Mouse (Mus musculus): ENCODE measurements around the gene Fgfr2. TPM values are rescaled to one million over a fixed set of nuclear protein-coding genes. Genes with fewer than 3 reads are reported as not detected.
"Not testable (repeated sequence)": the region's sequence is repeated elsewhere in the genome, so short reads cannot be mapped to it uniquely, and the experiment has no call there.

Gene Fgfr2
- polyA plus RNA-seq, 1 experiment from 2014 or later, result 11.2 TPM

DNA sequence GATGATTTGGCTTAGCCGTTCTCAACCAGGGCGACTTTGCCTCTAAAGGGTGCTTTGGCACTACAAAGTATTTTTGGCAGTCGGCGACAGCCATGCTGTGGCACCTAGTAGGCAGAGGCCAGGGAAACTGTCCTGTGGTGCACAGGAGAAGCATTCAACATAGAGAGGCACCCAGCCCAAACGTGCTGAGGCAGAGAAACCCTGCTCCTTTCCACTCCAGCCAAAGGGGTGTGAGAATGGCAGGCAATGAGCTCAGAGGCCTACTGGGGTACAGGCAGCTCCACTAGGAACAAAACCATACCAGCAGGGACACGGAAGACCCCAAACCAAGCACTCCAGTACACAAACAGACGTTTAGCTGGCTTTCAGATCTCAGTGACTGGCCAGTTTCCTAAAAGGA, 2583.0 kb downstream of the Fgfr2 start:
- ATAC-seq (no peak), DNase-seq (no peak)
- 89% methylated on average over 7 of the region's 7 CpGs for WGBS (ENCODE audit: insufficient replicate concordance)
- Histone ChIP-seq H3K36me3 (replicated peaks; ENCODE audit: insufficient read depth, low read length) (peaks cover 79% of the 10 kb centered on the region), H3K27ac (ENCODE audit: low read depth) (no peak overlapping the region), H3K9me3 (ENCODE audit: low read length) (no peaks in the 10 kb centered on the region), H3K4me1 (ENCODE audit: insufficient read depth) (no peaks in the 10 kb centered on the region), H3K4me2 (ENCODE audit: low read depth, low read length) (no peak overlapping the region), H3K9ac (replicated peaks) (no peak overlapping the region), H3K4me3 (ENCODE audit: low read depth, low read length) (no peak overlapping the region), H3K27me3 (ENCODE audit: insufficient read depth, low read length) (no peaks in the 10 kb centered on the region)
- TF ChIP-seq CTCF (IDR thresholded peaks at IDR 0.05; ENCODE audit: low read depth), result no peak

DNA sequence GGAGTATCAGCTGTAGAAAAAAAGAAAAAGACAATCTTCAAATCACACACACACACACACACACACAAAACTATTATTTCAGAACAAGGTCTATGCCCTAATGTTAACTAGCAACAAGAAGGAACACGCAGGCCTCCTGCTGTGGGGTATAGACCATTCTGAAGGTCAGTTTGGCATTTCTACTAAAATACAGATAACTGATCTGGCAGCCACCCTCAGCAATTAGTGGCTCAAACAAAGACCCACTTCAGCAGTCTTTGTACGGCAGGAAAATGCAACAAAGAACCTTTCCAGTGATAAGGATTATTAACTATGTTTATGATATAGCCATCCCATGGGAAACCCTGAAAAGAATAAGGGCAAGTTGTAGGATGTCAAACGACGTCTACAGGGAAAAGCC, 2586.1 kb downstream of the Fgfr2 start:
- no peaks in the 10 kb centered on the region for H3K4me1 ChIP-seq (ENCODE audit: insufficient read depth)
- no peak overlapping the region for H3K4me3 ChIP-seq (ENCODE audit: low read depth, low read length)
- no peak overlapping the region for H3K27ac ChIP-seq (ENCODE audit: low read depth)
- 88% methylated on average over 4 of the region's 4 CpGs for WGBS (ENCODE audit: insufficient replicate concordance)
- H3K4me2 ChIP-seq (ENCODE audit: low read depth, low read length), result no peak overlapping the region
- H3K9ac ChIP-seq (replicated peaks), result no peak overlapping the region
- H3K9me3 ChIP-seq (ENCODE audit: low read length), result no peaks in the 10 kb centered on the region
- no peak for DNase-seq
- TF ChIP-seq EP300 (IDR thresholded peaks at IDR 0.05; ENCODE audit: low read depth), result no peak
- TF ChIP-seq CTCF (IDR thresholded peaks at IDR 0.05; ENCODE audit: low read depth), result no peak
- no peak for ATAC-seq
- H3K27me3 ChIP-seq (ENCODE audit: insufficient read depth, low read length), result no peaks in the 10 kb centered on the region
- peaks cover 68% of the 10 kb centered on the region for H3K36me3 ChIP-seq (replicated peaks; ENCODE audit: insufficient read depth, low read length)

DNA sequence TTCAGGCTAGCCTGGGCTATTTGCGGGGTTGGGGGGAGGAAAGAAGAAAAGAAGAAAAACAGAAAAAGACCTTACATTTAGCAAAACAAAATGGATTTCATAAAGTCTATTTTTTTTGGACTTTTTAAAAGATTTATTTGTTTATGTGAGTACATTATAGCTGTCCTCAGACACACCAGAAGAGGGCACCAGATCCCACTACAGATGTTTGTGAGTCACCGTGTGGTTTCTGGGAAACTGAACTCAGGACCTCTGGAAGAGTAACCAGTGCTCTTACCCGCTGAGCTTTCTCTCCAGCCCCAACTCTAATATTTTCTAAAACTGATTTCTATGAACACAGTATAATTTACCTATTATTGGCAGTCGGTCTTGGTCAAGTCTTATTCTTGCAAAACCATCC, 2588.0 kb downstream of the Fgfr2 start:
- TF ChIP-seq EP300 (IDR thresholded peaks at IDR 0.05; ENCODE audit: low read depth) (no peak), CTCF (IDR thresholded peaks at IDR 0.05; ENCODE audit: low read depth) (peak; percentile 15; the same call in 1 of the 2 replicates)
- Histone ChIP-seq H3K27me3 (ENCODE audit: insufficient read depth, low read length) (no peaks in the 10 kb centered on the region), H3K36me3 (replicated peaks; ENCODE audit: insufficient read depth, low read length) (peaks cover 64% of the 10 kb centered on the region), H3K4me1 (ENCODE audit: insufficient read depth) (no peaks in the 10 kb centered on the region), H3K9ac (replicated peaks) (no peak overlapping the region), H3K4me2 (ENCODE audit: low read depth, low read length) (no peak overlapping the region), H3K9me3 (ENCODE audit: low read length) (no peaks in the 10 kb centered on the region), H3K27ac (ENCODE audit: low read depth) (no peak overlapping the region), H3K4me3 (ENCODE audit: low read depth, low read length) (no peak overlapping the region)
- WGBS (ENCODE audit: insufficient replicate concordance), result 80% methylated on average over 4 of the region's 4 CpGs
- ATAC-seq (no peak), DNase-seq (no peak)

DNA sequence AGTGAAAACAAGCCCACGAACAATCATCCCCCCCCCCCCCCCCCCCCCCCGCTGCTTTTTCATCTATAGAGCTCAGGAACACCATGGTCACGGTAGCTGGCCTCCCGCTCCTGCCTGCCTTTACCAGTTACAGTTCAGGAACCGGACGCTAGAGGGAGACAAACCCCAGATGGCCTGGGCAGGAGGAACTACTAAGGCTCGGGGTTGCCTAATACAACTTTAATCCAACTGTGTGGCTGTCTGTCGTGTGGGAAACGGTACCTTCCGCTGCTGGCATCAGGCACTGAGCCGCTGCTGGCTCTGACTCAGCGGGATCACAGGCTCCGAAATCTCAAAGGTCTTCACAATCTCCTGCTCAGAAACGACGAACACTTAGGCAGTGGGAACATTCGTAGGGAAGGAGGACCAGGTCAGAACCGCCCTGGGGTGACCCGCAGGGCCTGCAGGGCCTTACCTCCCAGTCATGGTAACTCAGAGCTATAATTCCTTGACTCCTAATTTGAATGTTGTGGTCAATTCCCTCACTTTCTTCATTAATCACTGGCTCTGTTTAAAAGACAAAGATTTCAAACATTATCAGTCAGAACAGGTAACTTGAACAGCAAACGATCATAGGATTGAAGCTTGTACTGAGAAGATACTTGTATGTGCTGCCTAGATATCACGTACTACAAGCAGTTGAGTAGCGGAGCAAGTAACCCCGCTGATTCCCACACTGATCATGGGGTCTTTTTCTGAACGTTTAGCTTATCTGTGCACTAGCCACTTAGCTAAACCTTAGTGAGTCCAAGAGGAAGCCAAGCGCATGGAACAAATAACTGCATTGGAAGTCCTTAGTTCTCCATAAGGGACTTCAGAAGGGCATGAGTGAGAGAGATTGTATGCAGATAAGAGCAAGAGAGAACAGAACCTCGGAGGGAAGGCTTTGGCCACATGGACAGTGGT, 2589.6 kb downstream of the Fgfr2 start:
- H3K36me3 ChIP-seq (replicated peaks; ENCODE audit: insufficient read depth, low read length), result peaks cover 48% of the 10 kb centered on the region
- TF ChIP-seq EP300 (IDR thresholded peaks at IDR 0.05; ENCODE audit: low read depth) (no peak), CTCF (IDR thresholded peaks at IDR 0.05; ENCODE audit: low read depth) (peak; percentile 96)

DNA sequence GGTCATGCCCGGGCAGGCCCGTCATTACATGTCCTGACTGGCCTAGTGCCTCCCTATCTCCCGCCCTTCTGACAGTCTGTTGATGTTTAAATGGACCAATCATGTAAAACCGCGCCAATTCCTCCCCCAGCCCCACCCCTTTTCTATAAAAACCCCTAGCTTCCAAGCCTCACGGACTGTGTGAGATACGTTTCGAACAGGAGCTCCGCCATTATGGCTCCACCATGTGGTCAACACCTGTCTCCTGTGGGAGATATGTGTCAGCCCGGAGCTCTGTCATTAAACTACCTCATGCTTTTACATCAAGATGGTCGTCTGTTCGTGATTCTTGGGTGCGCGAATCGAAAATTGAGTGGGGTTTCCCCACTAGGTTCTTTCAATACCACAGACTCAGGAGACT, 2592.0 kb downstream of the Fgfr2 start:
- H3K4me3 ChIP-seq (ENCODE audit: low read depth, low read length); H3K27me3 ChIP-seq (ENCODE audit: insufficient read depth, low read length); H3K4me2 ChIP-seq (ENCODE audit: low read depth, low read length); H3K4me1 ChIP-seq (ENCODE audit: insufficient read depth); DNase-seq; H3K9me3 ChIP-seq (ENCODE audit: low read length); H3K9ac ChIP-seq (replicated peaks); ATAC-seq; H3K27ac ChIP-seq (ENCODE audit: low read depth): not testable (repeated sequence)
- H3K36me3 ChIP-seq (replicated peaks; ENCODE audit: insufficient read depth, low read length), result peaks cover 25% of the 10 kb centered on the region
- 97% methylated on average over 12 of the region's 15 CpGs for WGBS (ENCODE audit: insufficient replicate concordance)

More for the DNA sequence above, 2589.6 kb downstream of the Fgfr2 start:
- Histone ChIP-seq H3K27ac (ENCODE audit: low read depth) (no peak overlapping the region), H3K9me3 (ENCODE audit: low read length) (no peaks in the 10 kb centered on the region), H3K27me3 (ENCODE audit: insufficient read depth, low read length) (no peaks in the 10 kb centered on the region), H3K4me2 (ENCODE audit: low read depth, low read length) (no peak overlapping the region), H3K4me1 (ENCODE audit: insufficient read depth) (no peaks in the 10 kb centered on the region), H3K9ac (replicated peaks) (no peak overlapping the region), H3K4me3 (ENCODE audit: low read depth, low read length) (no peak overlapping the region)
- WGBS (ENCODE audit: insufficient replicate concordance), result 35% methylated on average over 24 of the region's 25 CpGs
- DNase-seq, result peak; percentile 92
- ATAC-seq, result peak; percentile 90

DNA sequence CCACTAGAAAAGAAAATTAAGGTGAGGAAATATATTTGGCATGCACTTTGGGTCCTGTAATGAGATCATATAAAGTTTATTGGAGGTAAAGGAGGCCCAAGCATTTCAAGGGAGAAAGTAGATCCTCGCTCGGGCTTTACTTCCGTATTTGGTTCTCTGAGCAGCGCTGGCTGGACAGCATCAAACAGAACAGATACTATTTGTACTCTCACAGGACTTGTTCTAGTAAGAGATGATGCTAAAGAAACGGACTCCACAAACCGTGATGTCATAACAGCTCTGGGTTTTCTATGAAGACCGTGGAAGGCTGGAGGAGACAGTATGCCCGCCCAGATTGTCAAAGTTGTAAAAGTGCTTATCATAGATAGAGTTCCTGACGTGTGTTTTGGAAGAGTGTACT, 2595.8 kb downstream of the Fgfr2 start:
- Histone ChIP-seq H3K4me3 (ENCODE audit: low read depth, low read length) (no peak overlapping the region), H3K4me1 (ENCODE audit: insufficient read depth) (peaks cover 3% of the 10 kb centered on the region; the same call in 1 of the 2 replicates), H3K4me2 (ENCODE audit: low read depth, low read length) (no peak overlapping the region), H3K27me3 (ENCODE audit: insufficient read depth, low read length) (no peaks in the 10 kb centered on the region), H3K36me3 (replicated peaks; ENCODE audit: insufficient read depth, low read length) (peaks cover 8% of the 10 kb centered on the region), H3K27ac (ENCODE audit: low read depth) (no peak overlapping the region), H3K9ac (replicated peaks) (no peak overlapping the region), H3K9me3 (ENCODE audit: low read length) (no peaks in the 10 kb centered on the region)
- WGBS (ENCODE audit: insufficient replicate concordance), result 79% methylated on average over 9 of the region's 9 CpGs
- ATAC-seq (no peak), DNase-seq (no peak)
- TF ChIP-seq CTCF (IDR thresholded peaks at IDR 0.05; ENCODE audit: low read depth) (no peak), EP300 (IDR thresholded peaks at IDR 0.05; ENCODE audit: low read depth) (no peak)

Data from liver, postnatal 0 days (tissue).